Mouse (Mus musculus) limb, embryonic 14.5 days (tissue): ENCODE measurements around the gene 5330417C22Rik. TPM values are rescaled to one million over a fixed set of nuclear protein-coding genes. Genes with fewer than 3 reads are reported as not detected.

Experiments
- ATAC-seq: fragments of 200-750 bp; cut with Nextera tagmentation; 2 replicates; pipeline ENCODE4 v1.8.0; 2017; ENCODE audit warnings: low read depth, moderate number of reproducible peaks, moderate TSS enrichment; ENCODE audit not compliant: low FRiP score
- DNase-seq: peaks from one replicate; pipeline ENCODE4 v3.0.0-alpha.2; 2015; ENCODE audit warnings: low spot score
- H3K27ac ChIP-seq: fragments of 300-500 bp; sonication (generic); replicated peaks from 2 replicates; pipeline ENCODE4 v1.5.1; 2014; ENCODE audit warnings: low read depth, mild to moderate bottlenecking, low read length, moderate library complexity, mixed read lengths
- H3K27me3 ChIP-seq: fragments of 300-500 bp; sonication (generic); 2 replicates; pipeline ENCODE4 v1.6.1; 2014; ENCODE audit warnings: low read length, mixed read lengths; ENCODE audit not compliant: control insufficient read depth, insufficient read depth
- H3K36me3 ChIP-seq: fragments of 300-500 bp; sonication (generic); 2 replicates; pipeline ENCODE4 v1.6.1; 2014; ENCODE audit warnings: mild to moderate bottlenecking, low read length, moderate library complexity, mixed read lengths; ENCODE audit not compliant: control insufficient read depth, insufficient read depth
- H3K4me1 ChIP-seq: fragments of 300-500 bp; sonication (generic); 2 replicates; pipeline ENCODE4 v1.6.1; 2014; ENCODE audit warnings: antibody characterized with exemption, low read length, mixed read lengths; ENCODE audit not compliant: control insufficient read depth, insufficient read depth
- H3K4me2 ChIP-seq: fragments of 300-500 bp; sonication (generic); replicated peaks from 2 replicates; pipeline ENCODE4 v1.6.1; 2014; ENCODE audit warnings: low read depth, mild to moderate bottlenecking, low read length, moderate library complexity; ENCODE audit not compliant: severe bottlenecking
- H3K4me3 ChIP-seq: fragments of 300-500 bp; sonication (generic); replicated peaks from 2 replicates; pipeline ENCODE4 v1.5.1; 2014; ENCODE audit warnings: low read length
- H3K9ac ChIP-seq: fragments of 300-500 bp; sonication (generic); 2 replicates; pipeline ENCODE4 v1.6.1; 2014; ENCODE audit warnings: mild to moderate bottlenecking, low read depth, low read length, moderate library complexity; ENCODE audit not compliant: severe bottlenecking
- H3K9me3 ChIP-seq: fragments of 300-500 bp; sonication (generic); 2 replicates; pipeline ENCODE4 v1.6.1; 2016; ENCODE audit warnings: low read length; ENCODE audit not compliant: control insufficient read depth
- POLR2A ChIP-seq: fragments of 200-500 bp; IDR thresholded peaks from 2 replicates; pipeline ENCODE4 v1.8.0; 2012; ENCODE audit warnings: inconsistent platforms, mild to moderate bottlenecking, moderate library complexity, borderline replicate concordance; ENCODE audit not compliant: insufficient read depth, insufficient read length; ENCODE audit errors: extremely low read depth
- WGBS: fragments of 180-500 bp; shearing (Covaris S2); extraction: QIAGEN DNeasy Blood & Tissue Kit; methylation state at CpG from one replicate; pipeline ENCODE4 v1.1.7; 2014; 5-methylcytosine and 5-hydroxymethylcytosine counted together
- polyA plus RNA-seq, 2 experiments: library from polyadenylated mRNA; depleted of rRNA in 1 of 2; stranded (reverse) in 1 of 2; unstranded in 1 of 2; fragments of >200 nt; fragmentation: Nextera tagmentation in 1 of 2; extraction: Ambion mirVana in 1 of 2; gene quantifications; 2 replicates each; pipeline versions ENCODE4 v1.2.1 to v1.2.3; 2012 to 2014

5330417C22Rik gene
- polyA plus RNA-seq, 2 experiments = 0.39 to 0.83 TPM

GRCm38 (mm10) chr3:108413634-108414360, 122.5 kb downstream of the 5330417C22Rik start:
- no peak overlapping the region for H3K27ac ChIP-seq
- peaks cover 25% of the 10 kb centered on the region for H3K36me3 ChIP-seq
- H3K4me3 ChIP-seq = no peak overlapping the region
- WGBS = 96% methylated on average over 35 of the region's 35 CpGs
- peaks cover 10% of the 10 kb centered on the region; the same call in 1 of the 2 replicates for H3K4me1 ChIP-seq
- H3K9ac ChIP-seq = no peak overlapping the region
- no peak for TF ChIP-seq POLR2A
- DNase-seq = no peak
- no peak for ATAC-seq
- H3K9me3 ChIP-seq = peaks cover 15% of the 10 kb centered on the region
- H3K27me3 ChIP-seq = 0 out of 2 replicates have a peak, but pooled peaks cover 10% of the 10 kb centered on the region
- H3K4me2 ChIP-seq = no peak overlapping the region

- H3K4me3 ChIP-seq = no peak overlapping the region
- H3K4me2 ChIP-seq = 0 out of 2 replicates have a peak overlapping the region, but pooled peaks have one; percentile 13
- H3K4me1 ChIP-seq = peaks cover 10% of the 10 kb centered on the region; the same call in 1 of the 2 replicates
- 0 out of 2 replicates have a peak, but pooled peaks cover 7% of the 10 kb centered on the region for H3K27me3 ChIP-seq
- H3K27ac ChIP-seq = no peak overlapping the region
- peak overlapping the region; percentile 43; the same call in 1 of the 2 replicates for H3K9ac ChIP-seq
- peak; percentile 38 for DNase-seq
- 70% methylated on average over 7 of the region's 8 CpGs for WGBS
- peaks cover 15% of the 10 kb centered on the region for H3K9me3 ChIP-seq
- no peak for ATAC-seq
- H3K36me3 ChIP-seq = peaks cover 27% of the 10 kb centered on the region
- no peak for TF ChIP-seq POLR2A
Observed at GRCm38 (mm10) chr3:108411754-108412121, 124.6 kb downstream of the 5330417C22Rik start.

DNA sequence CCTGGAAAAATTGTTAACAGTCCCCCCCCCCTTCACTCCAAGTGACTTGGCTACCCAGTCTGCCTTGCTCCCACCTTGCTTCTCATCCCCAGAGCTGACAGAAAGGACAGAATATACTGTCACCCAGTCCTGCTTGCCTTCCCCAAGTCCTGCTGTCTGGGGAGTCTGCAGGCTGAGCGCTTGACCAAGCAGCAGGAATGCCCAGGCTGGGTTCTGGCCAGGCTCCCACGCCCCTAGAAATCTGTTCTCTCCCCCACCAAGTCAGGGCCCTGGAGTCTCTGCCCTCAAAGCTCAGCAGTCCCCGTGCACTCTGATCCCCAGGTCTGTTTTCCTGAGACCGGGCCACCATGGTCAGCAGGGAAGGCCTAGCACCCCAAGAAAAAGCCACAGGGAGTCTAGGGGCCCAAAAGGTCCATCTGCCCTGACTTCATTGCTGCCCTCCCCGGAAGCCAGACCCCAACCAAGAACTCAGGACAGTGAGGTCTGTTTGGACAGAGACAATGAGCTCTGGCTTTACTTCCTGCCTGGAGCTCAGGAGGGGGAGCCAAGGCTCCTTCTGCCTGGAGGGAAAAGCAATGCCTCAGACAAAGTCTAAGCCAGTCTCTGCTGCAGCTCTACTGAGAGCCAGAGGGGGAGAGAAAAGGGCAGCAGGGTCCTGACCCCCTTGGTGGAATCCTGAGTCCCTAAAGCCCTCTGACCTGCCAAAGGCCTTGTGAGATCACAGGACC, 125.1 kb downstream of the 5330417C22Rik start:
- Histone ChIP-seq H3K9me3 (peaks cover 15% of the 10 kb centered on the region), H3K27ac (no peak overlapping the region), H3K27me3 (0 out of 2 replicates have a peak, but pooled peaks cover 1% of the 10 kb centered on the region), H3K4me1 (peaks cover 10% of the 10 kb centered on the region; the same call in 1 of the 2 replicates), H3K36me3 (peaks cover 32% of the 10 kb centered on the region), H3K4me2 (0 out of 2 replicates have a peak overlapping the region, but pooled peaks have one; percentile 13), H3K4me3 (no peak overlapping the region), H3K9ac (peak overlapping the region; percentile 43)
- WGBS = 57% methylated on average over 5 of the region's 5 CpGs
- no peak for DNase-seq
- TF ChIP-seq POLR2A = no peak
- no peak for ATAC-seq

GRCm38 (mm10) chr3:108410359-108410714, 126.0 kb downstream of the 5330417C22Rik start:
- WGBS = 36% methylated on average over 5 of the region's 5 CpGs
- no peak overlapping the region for H3K27ac ChIP-seq
- DNase-seq (no peak), ATAC-seq (no peak)
- H3K36me3 ChIP-seq = peaks cover 36% of the 10 kb centered on the region
- TF ChIP-seq POLR2A = no peak
- peaks cover 15% of the 10 kb centered on the region for H3K9me3 ChIP-seq
- H3K4me2 ChIP-seq = no peak overlapping the region
- peak overlapping the region; percentile 43; the same call in 1 of the 2 replicates for H3K9ac ChIP-seq
- H3K4me3 ChIP-seq = no peak overlapping the region
- peaks cover 10% of the 10 kb centered on the region; the same call in 1 of the 2 replicates for H3K4me1 ChIP-seq
- no peaks in the 10 kb centered on the region for H3K27me3 ChIP-seq

- H3K9me3 ChIP-seq = peaks cover 15% of the 10 kb centered on the region
- H3K4me2 ChIP-seq = no peak overlapping the region
- DNase-seq (no peak), ATAC-seq (no peak)
- H3K27ac ChIP-seq = no peak overlapping the region
- H3K36me3 ChIP-seq = peaks cover 36% of the 10 kb centered on the region
- no peak overlapping the region for H3K4me3 ChIP-seq
- WGBS = 58% methylated on average over 8 of the region's 8 CpGs
- H3K9ac ChIP-seq = no peak overlapping the region
- no peaks in the 10 kb centered on the region for H3K27me3 ChIP-seq
- peaks cover 10% of the 10 kb centered on the region; the same call in 1 of the 2 replicates for H3K4me1 ChIP-seq
- TF ChIP-seq POLR2A = no peak
Observed at GRCm38 (mm10) chr3:108409656-108410358, 126.5 kb downstream of the 5330417C22Rik start.
